Mouse (Mus musculus) erythroblast, embryonic 14.5 days (primary cell): ENCODE measurements around the gene Ch25h.

Experiments
- GATA1 ChIP-seq: IDR thresholded peaks from 2 replicates; pipeline ENCODE4 v1.6.1; 2012; ENCODE audit warnings: low read length, inconsistent platforms, mixed read lengths
- TAL1 ChIP-seq: IDR thresholded peaks from 3 replicates; pipeline ENCODE4 v1.6.1; 2012; ENCODE audit warnings: low read length, inconsistent platforms, mixed read lengths

GRCm38 (mm10) chr19:34431314-34431713 lies 43.6 kb downstream of the Ch25h start:
- no peak for TF ChIP-seq TAL1
- TF ChIP-seq GATA1 = no peak
